Mouse (Mus musculus) sigmoid colon, adult 10 weeks (tissue): Measurements from ENCODE around the gene Ahsa1. TPM values are rescaled to one million over a fixed set of nuclear protein-coding genes. Genes with fewer than 3 reads are reported as not detected.

Experiments
- polyA plus RNA-seq: library from polyadenylated mRNA; stranded (reverse); fragments of 350-450 nt; fragmentation: Illumina TruSeq; extraction: RNeasy Lipid Tissue Mini Kit (QIAGEN cat#74804); gene quantifications from one replicate; pipeline ENCODE4 v1.2.3, GENCODE M21; 2014; ENCODE audit warnings: low read depth, low replicate concordance

Gene Ahsa1
- 83.1 TPM for polyA plus RNA-seq

DNA sequence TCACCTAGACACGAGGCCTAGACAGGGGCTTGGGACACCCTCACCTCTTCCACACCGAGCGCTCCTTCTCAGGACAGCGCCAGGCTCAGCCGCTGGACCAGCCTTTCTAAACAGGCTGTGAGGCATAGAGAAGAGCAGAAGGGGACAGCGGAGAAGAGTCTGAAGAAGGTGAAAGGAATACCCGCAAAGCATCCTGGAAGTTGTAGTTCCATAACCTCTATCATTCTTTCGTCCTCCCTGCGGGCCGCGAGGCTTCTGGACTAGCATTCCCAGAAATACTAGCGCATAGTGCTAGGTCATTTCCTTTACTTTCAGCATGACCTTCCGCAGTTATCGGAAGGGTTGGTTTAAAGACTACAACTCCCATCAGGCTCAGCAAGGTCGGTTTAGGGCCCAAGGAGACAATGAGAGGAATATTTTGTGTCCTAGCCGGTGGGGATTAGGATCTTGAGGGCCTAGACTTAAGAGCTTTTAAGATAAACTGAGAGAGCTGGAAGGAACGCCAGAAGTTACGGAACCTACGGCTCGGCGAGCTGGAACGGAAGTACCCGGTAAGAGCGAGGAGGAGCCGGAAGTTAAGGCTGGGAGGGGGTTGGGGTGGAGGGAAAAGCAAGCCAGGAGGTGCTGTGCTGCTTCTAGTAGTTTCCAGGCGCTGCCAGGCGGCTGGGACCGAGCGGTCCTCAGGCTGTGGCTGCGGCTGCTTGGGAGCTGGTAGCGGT, at the start of gene Ahsa1, which contains the start of gene Vipas39:
Ahsa1 (plus strand) TSS at position 372 of the 719 bp plus-strand sequence.
Vipas39 (minus strand) TSS at position 149 of the 719 bp plus-strand sequence.

GRCm38 (mm10) chr12:87238632-87239031, 27.6 kb upstream of the Ahsa1 start, which contains the start of gene Noxred1:
TSS of gene Noxred1 (minus strand) at chr12:87238732.

GRCm38 (mm10) chr12:87299657-87300440, 33.6 kb downstream of the Ahsa1 start, which contains the start of gene Ism2:
TSS of gene Ism2 (minus strand) at chr12:87299705.

Other genes with a start within 250 kb of the Ahsa1 start
- 0.16 TPM for gene Tmem63c, start 245.1 kb upstream of the Ahsa1 start, polyA plus RNA-seq
- not detected for gene Ngb, start 163.9 kb upstream of the Ahsa1 start, polyA plus RNA-seq
- 42.9 TPM for gene Gstz1, start 119.3 kb upstream of the Ahsa1 start, polyA plus RNA-seq
- gene Pomt2, start 118.5 kb upstream of the Ahsa1 start, polyA plus RNA-seq: 7.3 TPM
- gene Samd15, start 66.8 kb upstream of the Ahsa1 start, polyA plus RNA-seq: 0.38 TPM
- 10.6 TPM for gene Tmed8, start 66.0 kb upstream of the Ahsa1 start, polyA plus RNA-seq
- 1.4 TPM for gene Noxred1, start 27.7 kb upstream of the Ahsa1 start, polyA plus RNA-seq
- gene Vipas39, start 223 bp upstream of the Ahsa1 start, polyA plus RNA-seq: 21.9 TPM
- gene Ism2, start 33.2 kb downstream of the Ahsa1 start, polyA plus RNA-seq: not detected
- 394 TPM for gene Sptlc2, start 121.9 kb downstream of the Ahsa1 start, polyA plus RNA-seq
- gene Slirp, start 177.4 kb downstream of the Ahsa1 start, polyA plus RNA-seq: 139 TPM
- gene Alkbh1, start 177.5 kb downstream of the Ahsa1 start, polyA plus RNA-seq: 25.8 TPM
- 90.1 TPM for gene Snw1, start 205.8 kb downstream of the Ahsa1 start, polyA plus RNA-seq
- not detected for gene Gm5788, start 228.2 kb downstream of the Ahsa1 start, polyA plus RNA-seq
- not detected for gene Gm8300, start 247.8 kb downstream of the Ahsa1 start, polyA plus RNA-seq